Mouse (Mus musculus) heart, embryonic 15.5 days (tissue): ENCODE results near the gene Adipor1. TPM values are rescaled to one million over a fixed set of nuclear protein-coding genes. Genes with fewer than 3 reads are reported as not detected.

Source experiments
- ATAC-seq: fragments of 200-750 bp; cut with Nextera tagmentation; replicated peaks from 2 replicates; pipeline ENCODE4 v1.8.0; 2017; ENCODE audit warnings: low read depth, moderate TSS enrichment; ENCODE audit not compliant: insufficient number of reproducible peaks, insufficient read depth, low FRiP score
- H3K27ac ChIP-seq: fragments of 300-500 bp; sonication (generic); 2 replicates; pipeline ENCODE4 v1.5.1; 2015; ENCODE audit warnings: mild to moderate bottlenecking, inconsistent platforms
- H3K27me3 ChIP-seq: fragments of 300-500 bp; sonication (generic); 2 replicates; pipeline ENCODE4 v1.6.1; 2015; ENCODE audit warnings: inconsistent platforms
- H3K36me3 ChIP-seq: fragments of 300-500 bp; sonication (generic); 2 replicates; pipeline ENCODE4 v1.6.1; 2015; ENCODE audit warnings: mild to moderate bottlenecking, inconsistent platforms
- H3K4me1 ChIP-seq: fragments of 300-500 bp; sonication (generic); replicated peaks from 2 replicates; pipeline ENCODE4 v1.6.1; 2015; ENCODE audit warnings: inconsistent platforms
- H3K4me2 ChIP-seq: fragments of 300-500 bp; sonication (generic); 2 replicates; pipeline ENCODE4 v1.6.1; 2015; ENCODE audit warnings: inconsistent platforms, mild to moderate bottlenecking, moderate library complexity
- H3K4me3 ChIP-seq: fragments of 300-500 bp; sonication (generic); 2 replicates; pipeline ENCODE4 v1.5.1; 2015; ENCODE audit warnings: mild to moderate bottlenecking, inconsistent platforms
- H3K9ac ChIP-seq: fragments of 300-500 bp; sonication (generic); 2 replicates; pipeline ENCODE4 v1.6.1; 2015; ENCODE audit warnings: mild to moderate bottlenecking, inconsistent platforms
- H3K9me3 ChIP-seq: fragments of 300-500 bp; sonication (generic); replicated peaks from 2 replicates; pipeline ENCODE4 v1.6.1; 2016; ENCODE audit warnings: inconsistent platforms
- WGBS: fragments of 180-500 bp; shearing (Covaris S2); methylation state at CpG from one replicate; pipeline ENCODE4 v1.1.7; 2015; ENCODE audit warnings: mixed read lengths; 5-methylcytosine and 5-hydroxymethylcytosine counted together
- polyA plus RNA-seq: library from polyadenylated mRNA; unstranded; fragments of >200 nt; fragmentation: Nextera tagmentation; extraction: Ambion mirVana; gene quantifications from 2 replicates; pipeline ENCODE4 v1.2.1, GENCODE M21; 2015

Adipor1 gene
- polyA plus RNA-seq, 1 experiment from 2014 or later = 139 TPM

- no peak overlapping the region for H3K9ac ChIP-seq
- 32% methylated on average over 3 of the region's 3 CpGs for WGBS
Observed at GRCm38 (mm10) chr1:134450986-134451385, 35.8 kb downstream of the Adipor1 start.

GRCm38 (mm10) chr1:134454904-134455824, 40.0 kb downstream of the Adipor1 start, which contains the start of gene Klhl12:
TSS of gene Klhl12 (plus strand) at chr1:134455531.
- Histone ChIP-seq H3K27me3 (no peaks in the 10 kb centered on the region), H3K36me3 (peaks cover 7% of the 10 kb centered on the region; the same call in 1 of the 2 replicates), H3K4me2 (peak within 1 kb of the TSS; percentile 86), H3K27ac (peak within 1 kb of the TSS; percentile 83), H3K9me3 (no peaks in the 10 kb centered on the region), H3K4me3 (peak within 1 kb of the TSS; percentile 82), H3K9ac (peak within 1 kb of the TSS; percentile 95), H3K4me1 (peaks cover 12% of the 10 kb centered on the region)
- ATAC-seq = peak; percentile 91
- under 1% methylated on average over 61 of the region's 61 CpGs for WGBS

More at GRCm38 (mm10) chr1:134450986-134451385, 35.8 kb downstream of the Adipor1 start:
- no peak overlapping the region for H3K4me3 ChIP-seq
- H3K27ac ChIP-seq = no peak overlapping the region
- H3K36me3 ChIP-seq = no peaks in the 10 kb centered on the region
- no peaks in the 10 kb centered on the region for H3K9me3 ChIP-seq
- no peak overlapping the region for H3K4me2 ChIP-seq
- no peak for ATAC-seq
- peaks cover 5% of the 10 kb centered on the region for H3K4me1 ChIP-seq
- H3K27me3 ChIP-seq = no peaks in the 10 kb centered on the region

- Histone ChIP-seq H3K9me3 (no peaks in the 10 kb centered on the region), H3K4me2 (peak overlapping the region; percentile 86), H3K4me1 (peaks cover 12% of the 10 kb centered on the region), H3K27me3 (no peaks in the 10 kb centered on the region), H3K9ac (peak overlapping the region; percentile 95), H3K36me3 (peaks cover 15% of the 10 kb centered on the region; the same call in 1 of the 2 replicates), H3K27ac (no peak overlapping the region), H3K4me3 (peak overlapping the region; percentile 82)
- 17% methylated on average over 5 of the region's 5 CpGs for WGBS
- ATAC-seq = no peak
Observed at GRCm38 (mm10) chr1:134456060-134456459, 40.9 kb downstream of the Adipor1 start.

GRCm38 (mm10) chr1:134458139-134458727, 43.1 kb downstream of the Adipor1 start:
- Histone ChIP-seq H3K27ac (no peak overlapping the region), H3K9ac (no peak overlapping the region)
- no peak for ATAC-seq

GRCm38 (mm10) chr1:134460294-134461284, 45.4 kb downstream of the Adipor1 start:
- peaks cover 41% of the 10 kb centered on the region for H3K36me3 ChIP-seq
- H3K4me3 ChIP-seq = no peak overlapping the region
- no peak for ATAC-seq
- peaks cover 10% of the 10 kb centered on the region for H3K4me1 ChIP-seq
- no peak overlapping the region for H3K9ac ChIP-seq
- no peak overlapping the region for H3K4me2 ChIP-seq
- H3K27ac ChIP-seq = no peak overlapping the region
- WGBS = 85% methylated on average over 1 of the region's 1 CpGs
- H3K27me3 ChIP-seq = no peaks in the 10 kb centered on the region
- H3K9me3 ChIP-seq = no peaks in the 10 kb centered on the region

More at GRCm38 (mm10) chr1:134458139-134458727, 43.1 kb downstream of the Adipor1 start:
- Histone ChIP-seq H3K4me3 (no peak overlapping the region), H3K4me1 (peaks cover 12% of the 10 kb centered on the region), H3K4me2 (no peak overlapping the region), H3K9me3 (no peaks in the 10 kb centered on the region), H3K36me3 (peaks cover 22% of the 10 kb centered on the region; the same call in 1 of the 2 replicates), H3K27me3 (no peaks in the 10 kb centered on the region)
- 88% methylated on average over 7 of the region's 7 CpGs for WGBS

Other genes starting within 250 kb of the Adipor1 start
- gene Chil1, start 233.2 kb upstream of the Adipor1 start, polyA plus RNA-seq = 0.77 and 0.96 TPM in 2 replicates
- 0.28 and 0.76 TPM in 2 replicates for gene Mybph, start 221.9 kb upstream of the Adipor1 start, polyA plus RNA-seq
- 18.5 and 20.5 TPM in 2 replicates for gene Adora1, start 179.9 kb upstream of the Adipor1 start, polyA plus RNA-seq
- gene Myog, start 125.4 kb upstream of the Adipor1 start, polyA plus RNA-seq = 0.98 and 2.0 TPM in 2 replicates
- 9.7 and 10.3 TPM in 2 replicates for gene Ppfia4, start 82.5 kb upstream of the Adipor1 start, polyA plus RNA-seq
- 53.0 and 58.1 TPM in 2 replicates for gene Tmem183a, start 53.4 kb upstream of the Adipor1 start, polyA plus RNA-seq
- gene 4933406M09Rik, start 29.4 kb upstream of the Adipor1 start, polyA plus RNA-seq = not detected in 2 replicates
- 37.4 and 45.4 TPM in 2 replicates for gene Cyb5r1, start 9.8 kb upstream of the Adipor1 start, polyA plus RNA-seq
- gene Klhl12, start 40.2 kb downstream of the Adipor1 start, polyA plus RNA-seq = 17.5 and 19.9 TPM in 2 replicates
- gene Rabif, start 79.3 kb downstream of the Adipor1 start, polyA plus RNA-seq = 25.8 and 29.3 TPM in 2 replicates
- not detected in 2 replicates for gene Mgat4e, start 134.3 kb downstream of the Adipor1 start, polyA plus RNA-seq
- gene Kdm5b, start 144.8 kb downstream of the Adipor1 start, polyA plus RNA-seq = 25.9 and 32.0 TPM in 2 replicates
- gene Syt2, start 231.3 kb downstream of the Adipor1 start, polyA plus RNA-seq = 0.23 and 0.34 TPM in 2 replicates